In the genomic region with DNA sequence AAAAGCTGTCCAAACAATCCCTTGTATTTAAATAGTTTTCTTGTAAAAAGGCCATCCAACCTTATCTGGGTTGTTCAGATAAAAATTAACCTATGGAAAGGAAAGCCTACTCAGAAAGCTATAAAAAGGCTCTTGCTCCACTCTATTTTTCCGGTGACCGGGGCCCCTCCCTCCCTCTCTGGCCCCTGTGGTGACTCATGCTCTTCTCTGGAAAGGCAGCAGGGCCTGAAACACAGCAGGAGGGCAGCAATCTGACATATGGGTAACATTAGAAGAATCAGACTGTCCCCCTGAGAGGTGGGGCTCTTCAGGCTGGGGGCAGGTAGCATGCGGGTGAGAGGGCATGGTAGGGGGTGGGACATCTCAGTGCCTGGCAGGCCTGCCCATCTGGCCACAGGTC, we compare ENCODE assay signal across 8 mouse cellular contexts.
DNase-seq lines count a peak whose midpoint lies in the region; ATAC-seq lines count a peak whose summit lies in the region.

No protein-coding gene starts in this region.

- DNase-seq in forebrain, embryonic 11.5 days (ENCODE audit: low spot score) = no peak
- peak; percentile 71 for DNase-seq in cerebellum, adult 8-10 months
- DNase-seq in kidney, adult 9 months = peak; percentile 41
- DNase-seq in thymus, postnatal 25 days = no peak
- no peak for DNase-seq in midbrain, embryonic 10.5 days (ENCODE audit: low spot score)

- no peaks in the 10 kb centered on the region for H3K9me3 ChIP-seq in forebrain, embryonic 13.5 days (replicated peaks)
- H3K9me3 ChIP-seq in forebrain, embryonic 11.5 days (ENCODE audit: control insufficient read depth, low read length) = no peaks in the 10 kb centered on the region
- no peaks in the 10 kb centered on the region for H3K9me3 ChIP-seq in lung, embryonic 16.5 days (ENCODE audit: control insufficient read depth, low read length)
- H3K9me3 ChIP-seq in midbrain, embryonic 10.5 days (replicated peaks) = no peaks in the 10 kb centered on the region

- H3K27me3 ChIP-seq in forebrain, embryonic 13.5 days = no peaks in the 10 kb centered on the region
- no peaks in the 10 kb centered on the region; the same call in 1 of the 2 replicates for H3K27me3 ChIP-seq in forebrain, embryonic 11.5 days (ENCODE audit: control insufficient read depth, insufficient read depth, low read length)
- H3K27me3 ChIP-seq in lung, embryonic 16.5 days (ENCODE audit: control insufficient read depth, insufficient read depth, low read depth, low read length) = no peaks in the 10 kb centered on the region
- peaks cover 27% of the 10 kb centered on the region for H3K27me3 ChIP-seq in midbrain, embryonic 10.5 days (ENCODE audit: low read depth, poor library complexity, severe bottlenecking)

- no peak overlapping the region for H3K4me2 ChIP-seq in forebrain, embryonic 13.5 days
- H3K4me2 ChIP-seq in forebrain, embryonic 11.5 days (ENCODE audit: low read depth, low read length, severe bottlenecking) = no peak overlapping the region
- no peak overlapping the region; the same call in 1 of the 2 replicates for H3K4me2 ChIP-seq in lung, embryonic 16.5 days (ENCODE audit: low read depth, low read length)

- H3K36me3 ChIP-seq in forebrain, embryonic 13.5 days (ENCODE audit: poor library complexity, severe bottlenecking) = no peaks in the 10 kb centered on the region
- no peaks in the 10 kb centered on the region for H3K36me3 ChIP-seq in forebrain, embryonic 11.5 days (ENCODE audit: control insufficient read depth, insufficient read depth, low read length)
- H3K36me3 ChIP-seq in lung, embryonic 16.5 days (ENCODE audit: control insufficient read depth, insufficient read depth, low read length) = no peaks in the 10 kb centered on the region
- H3K36me3 ChIP-seq in midbrain, embryonic 10.5 days = no peaks in the 10 kb centered on the region

- no peak overlapping the region for H3K9ac ChIP-seq in forebrain, embryonic 13.5 days
- H3K9ac ChIP-seq in forebrain, embryonic 11.5 days (ENCODE audit: low read length) = no peak overlapping the region
- peak overlapping the region; percentile 39; the same call in 1 of the 2 replicates for H3K9ac ChIP-seq in lung, embryonic 16.5 days (ENCODE audit: low read length)

- H3K4me3 ChIP-seq in forebrain, embryonic 13.5 days = no peak overlapping the region
- no peak overlapping the region for H3K4me3 ChIP-seq in forebrain, embryonic 11.5 days (ENCODE audit: low read depth, low read length)
- no peak overlapping the region for H3K4me3 ChIP-seq in lung, embryonic 16.5 days (ENCODE audit: low read length)
- H3K4me3 ChIP-seq in midbrain, embryonic 10.5 days = no peak overlapping the region

- H3K4me1 ChIP-seq in forebrain, embryonic 13.5 days = peaks cover 36% of the 10 kb centered on the region
- peaks cover 10% of the 10 kb centered on the region; the same call in 1 of the 2 replicates for H3K4me1 ChIP-seq in forebrain, embryonic 11.5 days (replicated peaks; ENCODE audit: control insufficient read depth, insufficient read depth, low read length)
- peaks cover 58% of the 10 kb centered on the region for H3K4me1 ChIP-seq in lung, embryonic 16.5 days (replicated peaks; ENCODE audit: control insufficient read depth, insufficient read depth, low read length)
- peaks cover 39% of the 10 kb centered on the region for H3K4me1 ChIP-seq in midbrain, embryonic 10.5 days

- no peak for ATAC-seq in forebrain, embryonic 13.5 days
- ATAC-seq in forebrain, embryonic 11.5 days (replicated peaks; ENCODE audit: low FRiP score) = no peak
- ATAC-seq in granulocyte monocyte progenitor cell, adult 5-6 weeks (replicated peaks; ENCODE audit: poor library complexity, severe bottlenecking) = peak; percentile 54
- ATAC-seq in lung, embryonic 16.5 days (ENCODE audit: low read depth) = peak; percentile 29; the same call in 1 of the 2 replicates

- 42% methylated on average over 3 of the region's 3 CpGs for WGBS in forebrain, embryonic 13.5 days
- WGBS in forebrain, embryonic 11.5 days = 41% methylated on average over 3 of the region's 3 CpGs
- 17% methylated on average over 3 of the region's 3 CpGs for WGBS in lung, embryonic 16.5 days
- WGBS in midbrain, embryonic 10.5 days = 52% methylated on average over 3 of the region's 3 CpGs

- H3K27ac ChIP-seq in forebrain, embryonic 13.5 days = peak overlapping the region; percentile 44
- H3K27ac ChIP-seq in forebrain, embryonic 11.5 days (ENCODE audit: low read depth, low read length) = no peak overlapping the region
- peak overlapping the region; percentile 74 for H3K27ac ChIP-seq in lung, embryonic 16.5 days (ENCODE audit: low read length)
- H3K27ac ChIP-seq in midbrain, embryonic 10.5 days (replicated peaks) = no peak overlapping the region

Comparison
In these comparisons a context has a peak if more than half of its experiments do, and no peak if none do; other contexts are left out.
1. H3K27ac ChIP-seq: peak in forebrain, embryonic 13.5 days (single experiment) and lung, embryonic 16.5 days (single experiment); none in forebrain, embryonic 11.5 days (single experiment) and midbrain, embryonic 10.5 days (single experiment).
2. ATAC-seq: peak in granulocyte monocyte progenitor cell, adult 5-6 weeks (single experiment) and lung, embryonic 16.5 days (single experiment); none in forebrain, embryonic 13.5 days (single experiment) and forebrain, embryonic 11.5 days (single experiment).
3. DNase-seq: peak in cerebellum, adult 8-10 months (single experiment) and kidney, adult 9 months (single experiment); none in forebrain, embryonic 11.5 days (single experiment), thymus, postnatal 25 days (single experiment) and midbrain, embryonic 10.5 days (single experiment).